Mouse (Mus musculus): ENCODE data around the gene Nfix.

GRCm38 (mm10) chr8:84663483-84664327 lies 136.4 kb downstream of the Nfix start:
- TF ChIP-seq CTCF (IDR thresholded peaks at IDR 0.05; ENCODE audit: borderline replicate concordance, extremely low read depth, insufficient read depth, insufficient read length) (no peak), POLR2A (IDR thresholded peaks at IDR 0.05; ENCODE audit: borderline replicate concordance, extremely low read depth, insufficient read depth, insufficient read length, poor library complexity, severe bottlenecking) (peak; percentile 67; the same call in 1 of the 2 replicates)

Measured in brain, embryonic 14.5 days (tissue).